Mouse (Mus musculus) embryo, embryonic 10 days (tissue): ENCODE results near the gene Zfp536.

Experiments used
- DNase-seq: peaks from one replicate; pipeline ENCODE4 v3.0.0-alpha.2; 2015; ENCODE audit warnings: low spot score

Zfp536 gene

DNA sequence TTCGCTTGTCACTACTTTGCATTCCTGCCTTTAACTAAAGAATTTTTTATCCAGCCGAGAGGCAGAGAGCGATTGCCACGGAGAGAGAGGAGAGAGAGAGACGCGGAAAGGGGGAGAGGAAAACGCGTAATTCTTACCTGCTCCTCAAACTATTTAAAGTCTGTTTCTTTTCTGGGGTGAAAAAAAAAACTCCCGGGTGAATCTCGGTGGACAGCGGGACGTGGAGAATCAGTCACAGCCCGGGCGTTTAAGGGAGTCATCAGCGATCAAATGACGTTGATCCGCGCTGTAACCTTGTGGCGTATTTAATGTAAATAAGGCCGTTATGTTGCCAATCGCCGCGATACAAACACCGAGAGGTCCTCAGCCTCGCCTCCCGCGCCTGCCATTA lies at the start of gene Zfp536:
Gene Zfp536, minus strand, starts transcription at position 330 of the 391 bp plus-strand sequence.
- peak; percentile 68 for DNase-seq

DNA sequence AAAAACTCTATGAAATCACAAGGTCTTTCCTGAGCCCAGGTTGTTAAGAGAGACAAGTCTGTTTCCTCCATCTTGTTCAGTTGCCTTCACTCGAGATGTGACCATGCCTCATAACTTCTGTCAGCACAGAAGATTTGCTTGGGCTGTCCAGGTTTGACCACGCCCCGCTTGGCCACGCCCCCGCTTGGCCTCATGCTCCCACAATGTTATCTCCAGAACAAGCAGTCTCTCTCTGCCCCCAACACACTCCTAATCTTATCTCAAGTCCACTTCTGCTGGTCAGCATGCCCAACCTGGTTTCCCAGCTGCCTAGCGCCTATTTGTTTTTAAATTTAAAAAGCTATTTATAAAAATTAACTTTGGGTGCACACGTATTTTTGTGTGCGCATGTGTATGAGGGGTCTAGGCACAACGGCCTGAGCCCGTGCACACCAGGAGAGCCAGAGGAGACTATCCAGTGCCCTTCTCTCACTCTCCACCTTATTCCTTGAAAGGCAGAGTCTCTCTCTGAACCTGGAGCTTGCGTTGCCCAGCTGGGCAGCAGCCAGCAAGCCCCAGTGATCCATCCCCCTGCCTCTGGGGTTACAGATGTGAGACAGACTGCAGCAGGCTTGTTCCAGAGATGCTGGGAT lies 47.3 kb upstream of the Zfp536 start:
- DNase-seq, result peak; percentile 23

DNA sequence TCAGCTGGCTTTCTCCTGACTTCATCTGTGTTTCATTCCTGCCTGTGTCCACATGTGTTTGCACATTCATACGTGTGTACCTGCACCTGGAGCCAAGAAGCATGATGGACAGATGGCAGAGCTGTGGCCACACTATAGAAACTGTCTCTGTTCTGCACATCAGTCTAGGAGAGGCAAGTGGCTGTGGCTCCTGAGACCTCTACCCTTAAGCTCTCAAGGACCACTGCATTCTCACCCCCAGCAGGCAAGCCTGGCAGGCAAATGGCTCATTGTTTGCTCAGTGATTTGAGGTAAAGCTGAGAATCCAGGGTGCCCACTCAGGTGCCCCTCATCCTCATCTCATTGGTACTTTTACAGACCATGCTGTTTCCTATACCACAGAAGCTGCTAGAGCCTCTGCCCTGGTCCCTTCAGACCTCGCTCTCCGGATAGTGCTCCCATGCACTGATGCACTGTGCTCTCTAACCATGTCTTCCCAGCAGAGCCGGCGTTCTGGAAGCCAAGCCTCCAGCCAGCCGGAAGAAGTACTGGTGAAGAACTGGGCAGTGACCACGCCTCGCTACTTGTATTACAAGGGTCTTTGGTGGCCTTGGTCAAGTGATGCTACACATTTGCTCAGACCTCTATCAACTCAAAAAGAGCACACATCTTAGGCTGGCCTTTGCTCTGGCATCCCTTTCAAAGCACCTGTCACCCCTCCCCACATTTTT lies 45.3 kb upstream of the Zfp536 start:
- DNase-seq, result no peak

DNA sequence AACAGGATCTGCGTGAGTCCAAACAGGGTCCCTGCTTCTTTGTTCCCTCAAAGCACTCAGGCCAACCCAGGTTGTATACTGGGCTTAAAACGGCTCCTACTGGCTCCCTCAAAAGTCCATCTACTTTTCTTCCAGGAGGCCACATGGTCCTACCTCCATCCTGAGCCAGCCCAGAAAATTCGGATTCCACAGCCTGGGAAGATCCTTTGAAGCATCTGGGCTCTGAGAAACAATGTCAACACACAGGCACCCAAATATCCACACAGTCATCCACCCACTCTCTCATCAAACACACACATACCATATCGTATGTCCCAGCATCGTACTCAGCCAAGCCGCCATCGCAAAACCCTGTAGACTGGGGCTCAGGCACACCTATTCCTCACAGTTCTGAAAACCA lies 43.5 kb upstream of the Zfp536 start:
- no peak for DNase-seq

DNA sequence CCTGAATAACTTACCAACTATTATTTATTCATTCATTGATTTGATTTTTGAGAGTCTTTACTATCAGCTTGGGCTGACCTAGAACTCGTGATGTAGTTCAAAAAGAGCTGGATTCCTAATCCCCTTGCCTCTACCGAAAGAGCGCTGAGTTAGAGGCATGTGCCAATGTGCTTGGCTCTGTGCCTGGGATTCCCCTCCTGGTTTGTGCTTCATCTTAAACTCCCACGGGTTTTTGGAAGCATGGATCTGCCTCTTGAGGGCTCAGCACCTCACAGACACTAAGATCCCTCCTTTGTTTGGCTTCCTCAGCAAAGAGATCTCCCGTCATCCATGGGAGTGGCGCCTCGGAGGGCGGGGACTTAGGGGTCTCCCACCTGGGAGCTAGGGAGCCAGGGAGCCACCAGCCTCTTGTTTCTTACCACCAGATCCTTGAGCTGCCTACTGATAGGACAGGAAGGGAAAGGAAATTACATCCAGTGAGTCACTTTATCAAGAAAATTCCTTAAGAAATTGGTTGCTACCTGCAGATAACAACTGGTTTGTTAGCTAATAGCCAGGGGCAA lies 41.5 kb upstream of the Zfp536 start:
- DNase-seq, result no peak

DNA sequence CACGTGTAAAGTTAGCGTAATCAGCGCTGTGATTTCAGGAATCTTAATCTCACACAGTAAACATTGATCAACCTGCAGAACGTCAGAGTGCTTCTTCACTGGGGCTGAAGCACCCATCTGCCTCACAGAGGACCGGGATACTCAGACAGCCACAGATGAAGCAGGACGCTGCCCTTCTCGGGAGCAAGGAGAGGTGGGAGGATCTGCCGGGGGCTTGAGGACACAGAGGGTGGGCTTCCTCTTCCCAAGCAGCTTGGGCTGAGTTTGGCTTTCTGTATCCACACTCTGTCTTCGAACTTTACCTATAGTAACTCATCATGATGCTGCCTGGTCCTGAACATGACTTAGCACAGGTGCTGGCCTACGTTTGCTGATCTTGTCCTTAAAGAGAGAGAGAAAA lies 40.2 kb upstream of the Zfp536 start:
- no peak for DNase-seq

DNA sequence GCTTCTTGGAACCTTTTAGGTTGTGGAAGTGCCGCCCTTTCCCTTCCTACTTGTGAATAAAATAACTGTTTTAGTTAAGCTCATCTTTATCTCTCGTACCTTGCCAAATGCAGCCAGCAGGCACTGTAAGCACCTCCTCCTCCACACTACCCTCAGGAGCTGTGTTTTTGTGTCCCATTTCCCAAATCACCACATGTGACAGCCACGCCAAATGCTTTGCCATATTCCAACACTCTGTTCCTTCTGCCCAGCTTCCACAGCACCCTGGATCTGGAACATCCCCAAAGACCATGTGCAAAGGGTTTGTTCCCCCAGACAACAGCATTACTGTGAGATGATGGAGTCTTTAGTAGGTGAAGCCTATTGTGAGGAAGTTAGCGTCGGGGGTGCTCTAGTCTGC lies 36.5 kb upstream of the Zfp536 start:
- no peak for DNase-seq

DNA sequence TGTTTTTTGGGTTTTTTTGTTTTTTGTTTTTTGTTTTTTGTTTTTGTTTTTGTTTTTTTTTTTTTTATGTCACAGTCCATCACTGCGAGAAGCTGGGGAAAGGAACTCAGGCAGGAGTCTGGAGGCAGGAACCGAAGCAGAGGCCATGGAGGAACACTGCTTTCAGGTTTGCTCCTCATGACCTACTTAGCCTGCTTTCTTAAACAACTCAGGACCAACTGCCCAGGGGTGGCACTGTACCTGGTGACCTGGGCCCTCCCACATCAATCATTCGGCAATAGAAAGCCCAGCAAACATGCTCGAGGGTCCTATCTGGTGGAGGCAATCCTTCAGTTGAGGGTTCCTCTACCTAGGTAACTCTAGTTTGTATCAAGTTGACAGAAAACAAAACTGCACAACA lies 35.6 kb upstream of the Zfp536 start:
- no peak for DNase-seq

DNA sequence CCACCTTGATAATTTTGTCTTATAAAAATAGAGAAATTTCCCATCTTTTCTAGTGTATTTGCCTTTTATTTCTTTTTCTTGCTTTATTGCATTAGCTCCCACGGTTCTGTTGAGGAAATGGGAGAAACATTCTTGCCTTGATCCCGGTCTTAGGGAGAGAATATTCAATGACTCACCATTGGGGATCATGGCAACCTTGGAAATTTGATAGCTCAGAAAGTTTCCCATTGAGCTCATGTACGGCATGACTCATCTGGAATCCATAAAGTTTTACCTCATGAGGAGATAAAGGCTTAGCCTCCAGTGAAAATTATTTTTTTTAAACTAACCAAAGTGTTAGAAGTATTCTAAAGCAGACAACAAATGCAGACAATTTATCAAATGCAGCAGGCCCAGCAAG lies 27.7 kb upstream of the Zfp536 start:
- DNase-seq, result no peak

DNA sequence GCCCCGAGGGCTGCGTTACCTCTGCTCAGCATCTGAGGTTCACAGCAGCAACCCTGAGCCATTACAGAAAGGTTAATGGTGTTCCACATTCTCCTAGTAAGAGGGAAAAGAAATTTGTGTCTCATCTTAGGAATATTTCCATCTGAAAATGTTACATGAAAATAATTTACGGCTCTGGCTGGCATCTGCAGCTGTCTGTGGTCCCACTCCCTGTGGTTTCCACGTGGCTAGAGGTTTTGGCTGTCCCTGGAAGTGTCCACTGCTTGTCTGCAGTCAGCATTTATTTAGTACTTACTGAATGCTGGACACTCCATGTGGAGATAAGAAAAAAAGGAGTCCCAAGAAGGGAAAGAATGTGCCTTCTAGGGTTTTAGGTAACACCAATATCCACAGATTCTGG lies 15.3 kb upstream of the Zfp536 start:
- DNase-seq, result no peak

DNA sequence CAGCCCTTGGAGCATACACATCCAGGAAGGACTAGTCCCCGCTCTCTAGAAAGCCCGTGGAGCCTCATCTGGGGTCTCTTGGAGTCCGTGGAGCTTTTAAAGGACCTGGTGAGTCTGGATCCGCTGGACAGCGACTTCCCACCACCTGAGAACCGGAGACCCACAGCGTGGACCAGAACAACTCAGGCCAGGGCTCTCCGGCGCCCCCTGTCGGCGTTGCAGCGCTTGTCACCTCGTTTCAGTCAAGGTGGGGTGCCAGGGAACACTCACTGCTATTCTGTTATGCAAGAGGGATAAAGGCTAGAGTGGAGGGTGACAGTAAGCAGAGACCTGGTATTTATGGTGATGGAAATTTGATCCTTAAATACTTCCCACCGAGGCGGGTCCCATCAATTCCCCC lies 2.1 kb upstream of the Zfp536 start:
- peak; percentile 75 for DNase-seq

DNA sequence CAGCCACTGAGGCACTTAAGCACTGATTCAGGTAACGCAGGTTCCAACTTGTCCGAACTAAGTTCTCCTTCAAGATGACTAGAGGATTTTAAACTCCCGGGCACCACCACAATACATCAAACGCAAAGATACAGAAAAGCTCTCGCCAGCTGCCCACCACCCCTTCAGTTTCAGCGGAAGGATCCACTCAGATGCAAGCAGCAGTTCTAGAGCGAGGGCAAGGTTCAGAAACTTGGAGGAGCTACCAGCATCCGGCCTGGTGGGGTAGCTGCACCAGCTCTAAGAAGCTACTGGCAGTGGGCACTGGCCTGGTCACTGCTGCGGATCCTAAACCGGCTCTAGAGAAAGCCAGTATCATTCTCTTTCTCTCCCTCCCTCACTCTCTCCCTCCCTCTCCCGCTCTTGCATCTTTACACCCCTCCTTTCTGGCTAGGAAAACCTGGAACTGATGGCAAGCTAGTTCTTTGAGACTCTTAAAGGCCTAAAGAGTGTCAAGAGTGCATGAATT lies 1.1 kb upstream of the Zfp536 start:
- peak; percentile 29 for DNase-seq

DNA sequence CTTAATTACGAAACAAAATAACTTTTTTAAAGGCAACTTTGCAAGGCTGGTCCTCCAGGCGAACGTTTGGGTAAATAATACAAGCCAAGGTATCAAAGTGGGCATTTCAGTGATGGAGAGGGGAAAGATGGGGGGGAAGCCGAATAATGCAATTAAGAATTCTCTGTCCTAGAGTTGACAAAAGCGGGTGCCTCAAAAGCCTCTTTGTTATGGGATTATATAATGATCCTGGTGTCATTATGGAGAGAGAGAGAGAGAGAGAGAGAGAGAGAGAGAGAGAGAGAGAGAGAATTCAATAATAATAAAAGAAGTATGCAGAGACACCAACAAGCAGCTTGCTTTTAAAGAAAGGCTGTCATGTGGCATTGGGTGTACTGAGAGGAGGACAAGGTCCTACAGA lies 465 bp upstream of the Zfp536 start:
- DNase-seq, result no peak

DNA sequence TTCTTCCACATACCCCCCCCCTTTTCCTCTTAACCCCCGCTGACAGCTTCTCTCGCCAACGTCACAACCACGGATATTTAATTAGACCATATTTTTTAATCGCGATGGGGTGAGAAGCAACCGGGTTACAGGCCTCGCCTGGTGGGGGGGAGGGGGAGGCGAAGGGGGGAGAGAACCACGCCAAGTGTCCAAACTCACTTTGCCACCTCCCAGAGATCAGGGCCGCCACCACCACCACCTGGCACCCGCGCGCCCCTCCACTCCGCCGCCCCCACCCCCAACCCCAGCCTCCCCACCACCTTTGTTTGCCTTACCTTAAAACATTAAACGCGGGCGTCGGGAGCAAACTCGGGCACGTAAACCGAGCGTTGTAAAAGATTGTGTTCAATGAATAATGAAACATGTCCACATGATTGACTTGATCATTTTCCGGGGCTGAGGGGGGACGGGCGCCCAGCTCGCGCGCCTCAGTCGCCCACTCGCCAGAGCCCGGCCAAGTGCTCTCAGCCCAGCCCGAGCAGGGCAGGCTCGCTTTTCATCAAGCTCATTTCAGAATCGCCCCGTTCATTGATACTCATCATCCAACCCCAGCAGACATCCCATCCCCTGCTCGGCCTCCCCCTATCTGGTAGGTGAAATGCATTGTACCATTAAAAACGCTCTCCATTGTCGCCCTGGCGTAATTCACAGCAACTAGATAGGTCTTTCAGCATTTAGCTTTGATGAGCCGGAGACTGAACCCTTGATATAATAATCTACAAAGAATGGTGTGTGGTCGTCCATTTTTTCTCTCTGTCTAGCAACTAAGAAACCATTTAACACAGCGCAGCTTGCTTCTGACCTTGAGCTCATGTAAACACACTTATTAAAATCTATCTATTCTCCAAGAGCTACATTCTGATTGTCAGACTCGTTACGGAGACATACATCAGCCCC lies 797 bp downstream of the Zfp536 start:
- DNase-seq, result peak; percentile 69

DNA sequence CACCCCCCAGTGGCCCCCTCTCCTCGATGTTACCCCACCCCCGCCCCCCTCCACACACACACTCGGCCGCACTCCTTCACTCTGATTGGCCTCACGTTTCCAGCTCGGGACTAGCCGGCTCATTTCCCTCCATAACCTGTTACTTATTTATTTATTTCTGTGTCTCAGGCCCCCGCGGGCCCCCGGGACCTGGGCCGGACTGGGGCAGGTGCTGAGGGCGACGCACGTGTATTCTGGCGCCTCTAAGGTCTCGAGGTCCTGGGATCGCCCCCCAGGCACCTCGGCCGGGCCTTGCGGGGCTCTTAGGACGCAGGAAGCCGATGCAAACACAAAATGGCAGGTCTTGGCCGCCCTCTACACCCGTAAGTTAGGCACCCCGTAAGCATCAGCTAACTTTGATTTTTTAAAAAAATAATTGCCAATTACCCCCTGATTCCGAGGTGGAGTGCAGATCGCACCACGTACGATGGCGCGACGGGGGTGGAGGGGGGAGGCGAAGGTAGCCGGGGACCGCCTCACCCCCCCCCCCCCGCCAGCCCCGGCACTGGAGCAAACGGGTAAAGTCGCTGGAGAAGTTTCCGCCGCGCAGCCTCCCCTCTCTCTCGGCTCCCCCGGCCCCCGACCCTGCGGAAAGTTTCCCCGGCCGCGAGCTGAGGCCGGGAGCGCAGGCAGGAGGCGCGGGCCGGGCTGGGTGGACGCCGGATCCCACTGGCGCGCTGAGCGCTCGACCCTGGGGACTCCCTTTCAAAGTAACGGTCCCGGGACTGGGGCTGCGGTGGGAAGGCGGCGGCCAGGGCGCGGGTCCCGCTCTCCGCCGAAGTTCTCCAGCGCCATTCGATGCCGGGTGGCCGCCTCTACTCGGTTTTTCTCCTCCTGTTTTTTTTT lies 1.7 kb downstream of the Zfp536 start:
- DNase-seq, result peak; percentile 74

DNA sequence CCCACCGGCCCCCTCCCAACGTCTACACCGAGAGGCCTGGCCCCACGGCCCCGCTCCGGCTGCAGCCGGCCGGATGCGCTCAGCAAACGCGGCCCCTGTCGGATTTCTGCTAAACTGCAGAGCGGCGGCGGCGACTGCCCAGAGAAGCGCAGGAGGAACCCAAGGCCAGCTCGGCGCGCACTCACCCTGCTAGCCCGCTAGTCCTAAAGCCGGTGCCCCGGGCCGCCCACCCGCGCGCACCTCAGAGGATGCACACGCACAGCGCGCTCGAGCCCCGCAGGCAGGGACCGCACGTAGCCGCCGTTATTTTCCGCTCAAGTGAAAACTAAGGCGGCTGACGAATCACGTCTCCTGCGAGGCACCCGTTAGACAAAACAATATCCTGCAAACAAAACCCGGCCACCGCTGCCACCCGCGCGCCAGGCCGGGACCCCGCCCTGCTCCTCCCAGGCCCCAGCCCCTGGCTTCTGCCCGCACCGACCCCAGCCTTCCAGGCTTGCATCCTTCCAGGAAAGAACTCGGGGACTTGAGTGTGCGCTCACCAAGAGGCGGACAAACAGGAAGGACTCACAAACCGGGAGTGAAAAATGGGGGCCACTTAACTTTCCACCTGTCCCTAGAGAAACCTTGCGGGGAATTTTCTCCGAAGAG lies 2.9 kb downstream of the Zfp536 start:
- peak; percentile 94 for DNase-seq

DNA sequence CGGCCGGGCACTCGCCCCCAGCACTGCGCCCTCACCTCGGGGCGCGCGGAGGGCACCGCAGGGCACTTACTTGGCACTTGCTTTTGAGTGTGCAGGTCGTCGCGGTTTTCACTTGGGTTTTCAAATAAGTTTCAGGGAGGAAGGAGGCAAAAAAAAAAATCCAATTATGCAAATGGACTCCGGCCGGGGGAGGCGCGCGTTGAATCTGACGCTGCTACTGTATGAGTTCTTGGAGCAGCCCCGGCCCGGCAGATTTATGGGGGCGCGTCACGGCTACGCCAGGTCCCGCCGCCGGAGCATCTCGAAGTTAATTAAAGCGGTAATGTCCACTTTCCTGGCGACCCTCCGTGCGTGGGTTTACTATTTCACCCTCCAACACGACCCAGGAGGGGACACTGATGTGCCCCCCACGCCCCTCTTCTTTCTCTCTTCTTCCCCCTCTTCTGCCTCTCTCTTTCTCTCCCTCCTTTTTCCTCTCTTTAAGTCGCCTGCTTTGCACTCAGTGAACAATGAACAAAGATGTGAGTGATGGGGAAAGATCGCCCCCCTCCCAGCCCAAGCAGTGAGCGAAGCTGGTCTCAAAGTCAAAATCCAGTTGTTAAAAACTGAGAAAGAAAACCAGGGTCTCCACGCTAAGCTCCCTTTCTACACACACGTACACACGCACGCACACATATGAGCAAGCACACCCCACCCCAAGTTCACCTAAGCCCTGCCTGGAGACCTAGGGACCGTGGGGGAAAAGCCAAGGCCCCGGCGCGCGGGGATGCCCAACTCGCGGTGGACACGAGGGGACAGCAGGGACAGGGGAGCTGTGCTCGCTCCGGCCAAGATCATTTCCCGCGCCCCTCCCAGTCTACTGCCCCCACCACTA lies 3.7 kb downstream of the Zfp536 start:
- peak; percentile 54 for DNase-seq

DNA sequence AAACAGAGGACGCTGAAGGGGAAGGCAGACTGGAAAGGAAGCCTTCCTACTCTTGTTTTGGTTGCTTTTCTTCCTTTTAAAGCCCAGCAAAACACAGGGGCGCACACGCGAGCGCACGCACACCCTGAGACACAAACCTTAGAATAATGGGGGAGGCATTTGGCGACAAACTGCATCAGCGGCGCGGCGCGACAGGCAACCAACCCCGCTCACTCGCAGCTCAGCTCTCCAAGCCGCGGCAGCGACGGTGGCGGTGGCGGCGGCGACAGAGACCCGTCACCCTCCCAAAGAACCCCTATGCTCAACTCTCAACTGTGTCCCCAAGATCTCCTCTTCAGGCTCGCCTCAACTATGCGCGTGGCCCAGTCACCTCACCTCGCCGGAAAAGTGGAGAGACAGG lies 4.4 kb downstream of the Zfp536 start:
- peak; percentile 51 for DNase-seq

DNA sequence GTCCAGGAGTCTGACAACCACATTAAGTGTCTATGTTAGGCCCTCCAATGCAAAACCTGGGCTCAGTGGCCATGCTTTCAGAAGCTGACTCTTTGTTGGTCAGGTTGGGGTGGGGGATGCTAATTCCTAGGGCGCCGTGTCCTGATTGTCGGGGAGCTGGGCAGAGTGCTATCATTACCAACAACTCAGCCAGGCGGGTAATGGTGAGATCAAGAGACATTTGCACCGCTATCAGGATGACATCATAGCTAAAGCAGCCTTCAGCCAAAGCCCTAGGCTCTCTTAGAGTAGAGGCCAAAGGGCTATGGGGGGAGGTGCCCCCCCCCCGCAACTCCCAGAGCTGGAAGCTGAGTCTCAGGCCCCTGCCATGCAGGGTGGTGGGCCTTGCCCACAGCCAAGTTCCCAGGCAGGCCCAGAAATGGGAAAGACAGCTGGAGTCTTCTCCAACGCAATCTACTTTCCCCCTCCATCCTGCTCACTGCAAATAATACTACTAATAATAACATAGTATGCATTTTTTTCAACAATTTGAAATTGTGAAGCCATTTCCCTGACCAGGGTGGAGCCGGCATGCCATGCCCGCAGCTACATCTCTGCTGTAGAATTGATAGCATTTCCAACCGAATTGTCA lies 5.0 kb downstream of the Zfp536 start:
- DNase-seq, result no peak
